27 mouse cellular contexts compared by ENCODE assay signal in genomic region chr1:154006055-154006454, GRCm38 (mm10).
DNase-seq lines count a peak whose midpoint lies in the region; ATAC-seq and TF ChIP-seq lines count a peak whose summit lies in the region.
"Had no signal": no experiment of that assay in that cellular context is flagged by ENCODE, and none has a peak within 500 bp of the region (broad histone marks: within the 10 kb centered on the region; RNA-seq: fewer than 3 reads in every experiment).

No protein-coding gene starts in this region.

- no peak overlapping the region for H3K4me2 ChIP-seq in forebrain, embryonic 11.5 days (ENCODE audit: low read depth, low read length, severe bottlenecking)
- H3K4me2 ChIP-seq in forebrain, postnatal 0 days (ENCODE audit: low read depth): no peak overlapping the region
- 0 out of 2 replicates have a peak overlapping the region, but pooled peaks have one; percentile 12 for H3K4me2 ChIP-seq in liver, embryonic 12.5 days
- H3K4me2 ChIP-seq: embryonic facial prominence, embryonic 13.5 days; forebrain, embryonic 13.5 days; heart, embryonic 15.5 days; kidney, embryonic 15.5 days; liver, embryonic 13.5 days; lung, embryonic 15.5 days; midbrain, embryonic 12.5 days; neural tube, embryonic 15.5 days had no signal

- H3K9me3 ChIP-seq in forebrain, embryonic 11.5 days (ENCODE audit: control insufficient read depth, low read length): no peaks in the 10 kb centered on the region
- no peaks in the 10 kb centered on the region for H3K9me3 ChIP-seq in forebrain, postnatal 0 days (ENCODE audit: low read length)
- H3K9me3 ChIP-seq in liver, embryonic 12.5 days (replicated peaks): no peaks in the 10 kb centered on the region
- H3K9me3 ChIP-seq: embryonic facial prominence, embryonic 13.5 days; forebrain, embryonic 13.5 days; heart, embryonic 15.5 days; kidney, embryonic 15.5 days; limb, embryonic 10.5 days; liver, embryonic 13.5 days; lung, embryonic 15.5 days; midbrain, embryonic 12.5 days; neural tube, embryonic 15.5 days had no signal

- no peak for ATAC-seq in forebrain, embryonic 11.5 days (replicated peaks; ENCODE audit: low FRiP score)
- no peak for ATAC-seq in forebrain, postnatal 0 days
- no peak for ATAC-seq in liver, embryonic 12.5 days
- peak; percentile 52 to 53; a peak in 2 of 4 replicates for ATAC-seq in hematopoietic stem cell, adult 5-6 weeks (replicated peaks in 1 of 2; ENCODE audit: insufficient read depth in 1 of 2, low FRiP score in 2 of 2, low TSS enrichment in 1 of 2, low read depth in 1 of 2, poor library complexity in 2 of 2, severe bottlenecking in 2 of 2)
- ATAC-seq: forebrain, embryonic 13.5 days; hindbrain, postnatal 0 days had no signal

- TF ChIP-seq CTCF in forebrain, postnatal 0 days (IDR thresholded peaks at IDR 0.05; ENCODE audit: low read depth): no peak

- H3K4me1 ChIP-seq in forebrain, embryonic 11.5 days (replicated peaks; ENCODE audit: control insufficient read depth, insufficient read depth, low read length): no peaks in the 10 kb centered on the region
- no peaks in the 10 kb centered on the region for H3K4me1 ChIP-seq in forebrain, postnatal 0 days (ENCODE audit: insufficient read depth)
- H3K4me1 ChIP-seq in liver, embryonic 12.5 days: peaks cover 27% of the 10 kb centered on the region
- H3K4me1 ChIP-seq: embryonic facial prominence, embryonic 13.5 days; forebrain, embryonic 13.5 days; heart, embryonic 15.5 days; kidney, embryonic 15.5 days; lung, embryonic 15.5 days; midbrain, embryonic 12.5 days; neural tube, embryonic 15.5 days had no signal

- WGBS in forebrain, embryonic 11.5 days: 90% methylated on average over 13 of the region's 13 CpGs
- 87% methylated on average over 13 of the region's 13 CpGs for WGBS in forebrain, postnatal 0 days
- WGBS in liver, embryonic 12.5 days (ENCODE audit: insufficient replicate concordance): 36% methylated on average over 13 of the region's 13 CpGs

- no peak overlapping the region for H3K27ac ChIP-seq in forebrain, embryonic 11.5 days (ENCODE audit: low read depth, low read length)
- no peak overlapping the region for H3K27ac ChIP-seq in forebrain, postnatal 0 days (ENCODE audit: low read depth, low read length)
- H3K27ac ChIP-seq in liver, embryonic 12.5 days: no peak overlapping the region
- H3K27ac ChIP-seq: embryonic facial prominence, embryonic 13.5 days; forebrain, embryonic 13.5 days; heart, embryonic 15.5 days; hindbrain, postnatal 0 days; kidney, embryonic 15.5 days; limb, embryonic 10.5 days; liver, embryonic 13.5 days; lung, embryonic 15.5 days; midbrain, embryonic 12.5 days; neural tube, embryonic 15.5 days; stomach, postnatal 0 days had no signal

- no peak overlapping the region for H3K9ac ChIP-seq in forebrain, embryonic 11.5 days (ENCODE audit: low read length)
- H3K9ac ChIP-seq in forebrain, postnatal 0 days: no peak overlapping the region
- H3K9ac ChIP-seq in liver, embryonic 12.5 days: no peak overlapping the region
- H3K9ac ChIP-seq: embryonic facial prominence, embryonic 13.5 days; forebrain, embryonic 13.5 days; heart, embryonic 15.5 days; kidney, embryonic 15.5 days; liver, embryonic 13.5 days; lung, embryonic 15.5 days; midbrain, embryonic 12.5 days; neural tube, embryonic 15.5 days had no signal

- peak; percentile 27 for DNase-seq in forebrain, embryonic 11.5 days (ENCODE audit: low spot score)
- DNase-seq in forebrain, postnatal 0 days: no peak
- no peak for DNase-seq in liver
- peak; percentile 10 for DNase-seq in telencephalon, adult 2 months (ENCODE audit: low read depth, low spot score)
- no peak for DNase-seq in layer of hippocampus, adult 8-10 months (ENCODE audit: low spot score in 2 of 2)
- no peak for DNase-seq in cerebellum, postnatal 14 days
- DNase-seq: adrenal gland, postnatal 14 days; cerebellum, adult 18-20 months; cerebellum, postnatal 25 days; embryo, embryonic 11 days; heart, postnatal 36 days; kidney, adult 11 months; kidney, postnatal 4 days; liver, embryonic 13.5 days had no signal

- no peaks in the 10 kb centered on the region for H3K27me3 ChIP-seq in forebrain, embryonic 11.5 days (ENCODE audit: control insufficient read depth, insufficient read depth, low read length)
- no peaks in the 10 kb centered on the region for H3K27me3 ChIP-seq in forebrain, postnatal 0 days (ENCODE audit: insufficient read depth, low read length)
- H3K27me3 ChIP-seq in liver, embryonic 12.5 days (replicated peaks): no peaks in the 10 kb centered on the region
- H3K27me3 ChIP-seq: embryonic facial prominence, embryonic 13.5 days; forebrain, embryonic 13.5 days; heart, embryonic 15.5 days; kidney, embryonic 15.5 days; liver, embryonic 13.5 days; lung, embryonic 15.5 days; midbrain, embryonic 12.5 days; neural tube, embryonic 15.5 days had no signal

- H3K36me3 ChIP-seq in forebrain, embryonic 11.5 days (ENCODE audit: control insufficient read depth, insufficient read depth, low read length): no peaks in the 10 kb centered on the region
- H3K36me3 ChIP-seq in forebrain, postnatal 0 days (ENCODE audit: insufficient read depth): no peaks in the 10 kb centered on the region
- no peaks in the 10 kb centered on the region for H3K36me3 ChIP-seq in liver, embryonic 12.5 days
- H3K36me3 ChIP-seq: embryonic facial prominence, embryonic 13.5 days; heart, embryonic 15.5 days; kidney, embryonic 15.5 days; limb, embryonic 10.5 days; liver, embryonic 13.5 days; lung, embryonic 15.5 days; midbrain, embryonic 12.5 days; neural tube, embryonic 15.5 days had no signal

- no peak overlapping the region for H3K4me3 ChIP-seq in forebrain, embryonic 11.5 days (ENCODE audit: low read depth, low read length)
- H3K4me3 ChIP-seq in forebrain, postnatal 0 days (ENCODE audit: low read depth, low read length): no peak overlapping the region
- H3K4me3 ChIP-seq in liver, embryonic 12.5 days: no peak overlapping the region
- H3K4me3 ChIP-seq: embryonic facial prominence, embryonic 13.5 days; erythroblast, embryonic 14.5 days; forebrain, embryonic 13.5 days; heart, embryonic 15.5 days; kidney, embryonic 15.5 days; limb, embryonic 10.5 days; liver, embryonic 13.5 days; lung, embryonic 15.5 days; midbrain, embryonic 12.5 days; neural tube, embryonic 15.5 days had no signal

Comparison
In these comparisons a context has a peak if more than half of its experiments do, and no peak if none do; other contexts are left out.
1. DNase-seq: peak in forebrain, embryonic 11.5 days (single experiment) and telencephalon, adult 2 months (single experiment); none in forebrain, postnatal 0 days (single experiment), liver (single experiment), layer of hippocampus, adult 8-10 months (0 of 2) and cerebellum, postnatal 14 days (0 of 2).
2. ATAC-seq: peak in hematopoietic stem cell, adult 5-6 weeks (2 of 2); none in forebrain, embryonic 11.5 days (single experiment), forebrain, postnatal 0 days (single experiment) and liver, embryonic 12.5 days (single experiment).